Mouse (Mus musculus) heart, adult 11 months (tissue): ENCODE measurements around the gene Otc.

Experiments used
- DNase-seq: peaks from one replicate; pipeline ENCODE4 v3.0.0; 2022

Otc gene

GRCm38 (mm10) chrX:10251852-10252504 is at the start of gene Otc:
Gene Otc, plus strand, starts transcription at chrX:10252305.
- DNase-seq = no peak

DNA sequence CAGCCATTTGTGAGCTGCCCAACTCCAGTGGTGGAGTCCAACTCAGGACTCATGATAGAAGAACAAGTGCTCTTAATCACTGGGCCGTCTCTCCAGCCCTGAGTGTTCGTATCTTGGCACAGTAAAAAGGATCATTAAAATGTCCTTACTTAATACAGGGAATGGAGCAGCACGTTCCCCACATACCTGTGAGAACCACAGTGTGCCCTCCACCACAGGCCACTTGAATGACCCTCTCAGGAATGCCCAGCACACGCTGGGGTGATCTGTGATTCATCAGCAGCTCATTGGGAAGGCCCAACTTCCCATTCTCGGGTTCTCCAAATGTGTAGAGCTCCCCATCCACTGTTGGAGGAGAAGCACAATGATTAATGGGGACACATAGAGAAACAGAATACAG is 46.2 kb upstream of the Otc start:
- no peak for DNase-seq

- DNase-seq = no peak
These were observed 36.1 kb upstream of the Otc start for GRCm38 (mm10) chrX:10215972-10216371.

DNA sequence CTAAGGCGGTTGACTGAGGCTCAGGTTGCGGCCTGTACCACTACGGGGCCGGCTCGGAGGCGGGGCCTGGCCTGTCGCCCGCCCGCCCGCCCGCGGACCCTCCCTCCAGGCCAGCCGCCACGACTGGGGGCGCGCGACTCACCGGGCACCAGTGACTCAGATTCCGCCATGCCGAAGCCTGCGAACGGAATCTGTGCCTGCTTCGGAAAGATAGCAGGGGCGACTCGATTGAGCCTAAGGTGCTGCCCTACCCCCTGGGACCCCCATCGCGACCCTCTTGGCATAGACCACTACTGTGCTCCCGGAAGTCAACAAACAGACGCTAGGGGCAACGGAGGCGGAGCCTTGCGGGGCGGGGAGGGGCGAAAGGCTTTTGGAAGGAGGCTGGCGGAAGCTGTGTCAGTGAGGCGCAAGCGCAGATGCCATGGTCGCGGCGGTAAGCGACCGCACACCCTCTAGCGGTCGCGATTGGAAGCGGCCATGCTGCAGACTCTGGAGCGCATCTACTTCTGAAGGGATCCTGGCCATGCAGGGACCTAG is 35.6 kb upstream of the Otc start, which contains the start of gene Rpgr:
Gene Rpgr (minus strand): TSS at position 511 of the 540 bp plus-strand sequence.
- peak; percentile 99 for DNase-seq

- DNase-seq = no peak
These were observed 32.8 kb upstream of the Otc start for GRCm38 (mm10) chrX:10219281-10219680.

DNA sequence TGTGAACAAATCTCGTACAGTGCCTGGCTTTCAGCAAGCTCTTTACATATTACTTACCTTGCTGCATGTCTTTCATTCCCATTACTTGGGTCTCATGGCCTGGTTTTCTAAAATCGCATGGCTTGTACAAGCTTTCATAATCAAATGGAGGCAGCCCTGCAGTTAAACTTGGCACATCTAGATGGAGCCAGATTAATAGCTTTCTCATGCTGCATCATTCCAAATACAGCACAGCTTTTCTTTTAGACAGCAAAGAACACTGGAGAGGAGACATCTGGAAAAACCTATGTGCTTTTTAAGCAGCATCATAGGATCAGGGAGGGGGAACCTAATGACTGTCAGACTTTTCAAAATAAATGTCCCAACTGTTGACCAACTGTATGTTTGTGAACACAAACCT is 19.1 kb upstream of the Otc start:
- DNase-seq = peak; percentile 83

DNA sequence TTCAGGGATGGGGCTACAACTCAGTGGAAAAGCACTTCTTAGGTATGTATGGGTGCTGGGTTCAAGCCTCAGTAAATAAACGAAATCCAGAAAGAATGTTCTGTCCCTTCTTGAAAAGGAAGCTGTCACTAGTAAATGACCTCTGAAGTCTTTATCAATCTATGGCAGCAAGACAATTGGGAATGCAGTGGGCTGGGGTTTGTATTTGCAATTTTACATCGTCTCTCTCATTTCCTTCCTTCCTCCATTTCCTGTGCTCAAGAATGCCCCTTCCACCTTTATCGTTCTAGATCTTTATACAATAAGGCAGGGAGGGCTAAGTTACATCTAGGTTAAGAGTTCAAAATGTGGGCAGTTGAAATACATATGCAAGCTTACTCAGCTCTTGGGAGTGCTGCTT is 17.5 kb upstream of the Otc start:
- DNase-seq = peak; percentile 86

GRCm38 (mm10) chrX:10239515-10239914 is 12.6 kb upstream of the Otc start:
- no peak for DNase-seq

DNA sequence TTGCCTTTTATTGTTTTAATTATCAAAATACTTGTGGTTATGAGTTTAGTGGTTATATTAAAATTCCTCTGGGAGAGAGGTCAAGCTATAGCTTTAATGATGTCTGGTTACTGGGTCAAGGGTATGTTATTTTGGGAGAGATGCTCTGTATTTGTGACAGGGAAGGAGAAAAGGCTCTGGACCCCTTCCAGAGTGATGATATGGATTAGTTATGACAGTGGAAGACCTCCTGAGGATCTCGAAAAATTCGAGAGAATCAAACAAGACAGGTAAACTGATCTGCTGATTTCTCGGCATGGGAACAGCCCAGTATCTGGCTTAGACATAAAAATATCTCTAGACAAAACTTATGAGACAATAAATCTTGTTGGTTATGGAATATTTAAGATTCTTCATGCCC is 8.2 kb upstream of the Otc start:
- no peak for DNase-seq

DNA sequence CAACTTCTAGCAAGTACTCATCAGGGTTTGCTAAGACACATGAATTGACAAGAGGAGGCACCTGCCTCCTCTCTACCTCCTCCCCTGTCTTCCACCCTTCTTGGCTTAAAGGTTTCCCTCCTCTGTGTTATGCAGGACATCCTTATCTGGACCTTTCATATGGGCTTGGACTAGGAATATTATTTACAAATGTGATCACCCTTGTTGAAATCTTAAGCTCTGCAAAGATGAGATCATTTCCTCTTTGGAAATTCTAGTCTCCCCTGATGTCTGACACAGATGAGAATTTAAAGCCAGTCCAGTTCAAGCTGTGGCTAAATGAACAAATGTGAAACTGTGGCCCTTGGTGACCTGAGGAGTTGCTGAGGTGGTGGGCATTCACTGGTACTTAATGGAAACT is 748 bp upstream of the Otc start:
- no peak for DNase-seq

- no peak for DNase-seq
These were observed 5.7 kb downstream of the Otc start for GRCm38 (mm10) chrX:10257774-10258173.

DNA sequence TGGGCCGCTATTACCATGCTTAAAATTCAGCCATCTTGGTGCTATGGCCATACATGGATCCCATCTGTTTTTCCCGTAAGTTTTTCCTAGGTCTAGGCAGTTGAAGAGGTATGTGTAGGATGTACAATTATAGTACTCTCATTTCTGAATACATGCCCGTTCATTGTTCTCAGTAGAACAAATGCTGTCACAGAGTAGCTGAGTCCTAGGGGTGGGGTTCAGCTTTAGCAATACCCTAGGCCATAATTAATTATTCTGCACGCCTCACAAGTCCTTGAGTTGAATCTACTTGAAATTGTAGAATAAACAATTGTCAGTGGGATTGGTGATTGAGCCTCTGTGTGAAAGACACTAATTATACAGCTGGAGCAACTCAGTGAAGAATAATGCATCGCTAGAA is 6.2 kb downstream of the Otc start:
- no peak for DNase-seq

- no peak for DNase-seq
These were observed 16.2 kb downstream of the Otc start for GRCm38 (mm10) chrX:10268308-10268707.

GRCm38 (mm10) chrX:10268761-10269437 is 16.8 kb downstream of the Otc start:
- no peak for DNase-seq

- no peak for DNase-seq
These were observed 45.2 kb downstream of the Otc start for GRCm38 (mm10) chrX:10297341-10297740.

DNA sequence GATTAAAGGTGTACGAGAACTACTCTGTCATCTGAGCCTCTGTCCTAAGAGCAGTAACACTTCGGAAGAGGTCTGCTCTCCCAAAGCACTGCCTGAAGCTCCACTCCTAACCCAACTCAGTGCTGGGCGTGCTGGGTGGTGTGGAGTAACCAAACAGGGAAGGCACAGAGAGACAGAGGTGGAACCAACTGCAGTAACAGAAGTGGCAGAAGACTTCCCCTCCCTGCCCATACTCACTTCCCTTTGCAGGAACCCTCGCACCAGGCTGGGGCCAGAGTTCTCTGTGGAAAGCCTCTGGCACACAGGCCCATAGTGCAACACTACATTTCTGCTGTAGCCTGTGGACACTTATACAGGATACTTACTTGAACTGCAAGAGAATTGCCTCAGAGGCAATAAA is 66.1 kb downstream of the Otc start:
- peak; percentile 85 for DNase-seq

GRCm38 (mm10) chrX:10330246-10330645 is 78.1 kb downstream of the Otc start:
- peak; percentile 87 for DNase-seq

DNA sequence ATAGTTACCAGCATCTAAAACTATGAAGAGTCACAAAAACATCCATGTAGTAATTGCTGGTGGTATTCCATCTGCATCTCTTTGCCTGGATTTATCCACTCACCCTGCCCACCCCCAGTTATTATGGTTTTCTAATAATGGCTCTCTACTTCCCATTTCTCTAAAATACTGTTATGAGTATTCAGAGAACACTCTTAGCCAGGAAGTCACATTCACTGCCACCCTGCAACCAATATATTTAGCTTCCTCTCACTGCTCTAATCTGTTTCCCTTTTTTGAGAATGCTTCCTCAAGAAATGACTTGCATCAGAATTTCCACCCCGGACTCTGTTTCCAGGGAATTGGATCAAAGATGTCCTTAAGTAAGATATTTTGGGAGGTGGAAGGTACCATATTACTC is 79.6 kb downstream of the Otc start:
- DNase-seq = no peak

- no peak for DNase-seq
These were observed 84.7 kb downstream of the Otc start for GRCm38 (mm10) chrX:10336816-10337215.

DNA sequence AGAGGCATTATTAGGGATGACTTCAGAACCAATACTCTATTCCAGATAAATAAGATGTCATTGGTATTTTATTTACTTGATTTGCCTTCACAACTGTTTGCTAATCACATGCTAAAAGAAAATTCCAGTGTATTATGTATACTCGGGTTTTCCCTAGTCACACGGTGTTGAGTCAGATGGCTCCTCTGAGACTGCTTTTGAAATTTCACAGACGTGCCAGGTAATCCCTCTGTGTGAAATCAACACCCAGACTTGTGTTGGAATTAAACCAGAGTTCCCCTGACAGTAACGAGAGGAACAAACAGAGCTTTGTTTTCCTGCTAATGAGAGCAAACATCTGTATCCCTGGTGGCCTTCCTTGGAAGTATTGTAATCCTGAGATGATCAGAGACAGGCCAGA is 103.8 kb downstream of the Otc start:
- DNase-seq = no peak
